Mouse (Mus musculus): ENCODE measurements around the gene Shld1. TPM values are rescaled to one million over a fixed set of nuclear protein-coding genes. Genes with fewer than 3 reads are reported as not detected.

The Shld1 gene
- polyA plus RNA-seq, 1 experiment from 2014 or later = 21.6 TPM

- ATAC-seq = peak; percentile 61
Observed at GRCm38 (mm10) chr2:132715421-132716070, 28.8 kb downstream of the Shld1 start.

DNA sequence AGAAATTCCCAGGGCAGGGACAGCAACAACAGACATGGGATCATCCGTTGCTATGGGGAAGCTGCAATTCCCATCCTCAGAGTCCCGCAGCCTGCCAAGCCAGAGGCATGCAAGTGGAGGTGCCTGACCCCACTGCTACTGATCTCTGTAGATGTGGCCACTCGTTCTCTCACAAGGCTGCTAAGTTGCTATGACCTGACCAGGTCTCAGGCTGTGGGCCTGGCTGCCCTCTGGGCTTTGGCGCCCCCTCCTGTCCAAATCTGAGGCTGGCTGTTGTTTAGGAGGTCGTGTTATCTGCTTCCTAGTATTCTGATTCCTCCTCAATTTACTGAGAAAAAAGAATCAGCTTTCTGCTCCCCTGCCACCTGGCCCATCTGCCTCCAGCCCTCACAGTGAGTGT lies 29.4 kb downstream of the Shld1 start:
- peak; percentile 39 for ATAC-seq
- Histone ChIP-seq H3K36me3 (ENCODE audit: control insufficient read depth, insufficient read depth) (no peaks in the 10 kb centered on the region), H3K4me1 (replicated peaks; ENCODE audit: control insufficient read depth, insufficient read depth, low read length) (peaks cover 12% of the 10 kb centered on the region), H3K9me3 (ENCODE audit: control insufficient read depth, low read length) (no peaks in the 10 kb centered on the region), H3K27me3 (replicated peaks; ENCODE audit: control insufficient read depth, insufficient read depth, low read length) (no peaks in the 10 kb centered on the region), H3K4me2 (ENCODE audit: low read length) (no peak overlapping the region), H3K4me3 (replicated peaks; ENCODE audit: low read length) (no peak overlapping the region), H3K9ac (replicated peaks; ENCODE audit: low read depth, low read length) (no peak overlapping the region), H3K27ac (ENCODE audit: low read length) (no peak overlapping the region)
- WGBS = 43% methylated on average over 5 of the region's 5 CpGs

More at GRCm38 (mm10) chr2:132715421-132716070, 28.8 kb downstream of the Shld1 start:
- Histone ChIP-seq H3K4me1 (replicated peaks; ENCODE audit: control insufficient read depth, insufficient read depth, low read length) (peaks cover 6% of the 10 kb centered on the region), H3K27me3 (replicated peaks; ENCODE audit: control insufficient read depth, insufficient read depth, low read length) (no peaks in the 10 kb centered on the region), H3K9me3 (ENCODE audit: control insufficient read depth, low read length) (no peaks in the 10 kb centered on the region), H3K9ac (replicated peaks; ENCODE audit: low read depth, low read length) (no peak overlapping the region), H3K4me2 (ENCODE audit: low read length) (no peak overlapping the region), H3K36me3 (ENCODE audit: control insufficient read depth, insufficient read depth) (no peaks in the 10 kb centered on the region), H3K27ac (ENCODE audit: low read length) (no peak overlapping the region), H3K4me3 (replicated peaks; ENCODE audit: low read length) (no peak overlapping the region)
- WGBS = 24% methylated on average over 12 of the region's 12 CpGs

DNA sequence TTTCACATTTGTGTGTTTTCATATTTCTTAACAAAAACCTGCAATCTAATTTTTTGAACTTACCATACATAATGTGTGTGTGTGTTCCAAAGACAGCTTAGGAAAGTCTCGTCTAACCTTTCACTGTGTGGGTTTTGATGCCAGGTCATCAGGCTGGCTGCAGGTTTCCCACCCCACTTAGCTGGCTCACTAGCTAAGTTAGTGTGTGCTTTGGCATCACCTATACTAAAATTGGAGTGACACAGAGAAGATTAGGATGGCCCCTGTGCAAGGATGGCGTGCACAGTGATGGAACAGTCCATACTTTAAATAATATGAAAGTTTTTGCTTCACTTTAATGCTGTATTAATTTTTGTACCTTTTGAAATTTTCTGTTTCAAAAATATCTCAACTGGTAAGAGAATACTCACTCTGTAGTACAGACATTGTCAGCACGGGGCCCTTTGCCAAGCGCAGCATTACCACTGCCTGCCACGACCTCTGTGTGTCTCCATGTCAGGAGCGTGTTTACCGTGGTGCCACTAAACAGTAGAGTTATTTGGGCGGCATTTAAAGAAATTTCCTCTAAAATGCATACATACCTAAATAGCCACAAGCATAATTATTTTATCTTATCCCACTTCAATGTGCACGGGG lies 30.3 kb downstream of the Shld1 start:
- Histone ChIP-seq H3K27me3 (replicated peaks; ENCODE audit: control insufficient read depth, insufficient read depth, low read length) (no peaks in the 10 kb centered on the region), H3K9ac (replicated peaks; ENCODE audit: low read depth, low read length) (no peak overlapping the region), H3K36me3 (ENCODE audit: control insufficient read depth, insufficient read depth) (no peaks in the 10 kb centered on the region), H3K27ac (ENCODE audit: low read length) (no peak overlapping the region), H3K4me2 (ENCODE audit: low read length) (no peak overlapping the region), H3K9me3 (ENCODE audit: control insufficient read depth, low read length) (no peaks in the 10 kb centered on the region), H3K4me3 (replicated peaks; ENCODE audit: low read length) (no peak overlapping the region), H3K4me1 (replicated peaks; ENCODE audit: control insufficient read depth, insufficient read depth, low read length) (peaks cover 17% of the 10 kb centered on the region)
- 92% methylated on average over 9 of the region's 9 CpGs for WGBS
- no peak for ATAC-seq

- 93% methylated on average over 5 of the region's 5 CpGs for WGBS
- no peak overlapping the region for H3K9ac ChIP-seq (replicated peaks; ENCODE audit: low read depth, low read length)
- no peak for ATAC-seq
- no peak overlapping the region for H3K27ac ChIP-seq (ENCODE audit: low read length)
- no peaks in the 10 kb centered on the region for H3K27me3 ChIP-seq (replicated peaks; ENCODE audit: control insufficient read depth, insufficient read depth, low read length)
- H3K4me3 ChIP-seq (replicated peaks; ENCODE audit: low read length) = no peak overlapping the region
- peaks cover 17% of the 10 kb centered on the region for H3K4me1 ChIP-seq (replicated peaks; ENCODE audit: control insufficient read depth, insufficient read depth, low read length)
- H3K4me2 ChIP-seq (ENCODE audit: low read length) = no peak overlapping the region
- no peaks in the 10 kb centered on the region for H3K9me3 ChIP-seq (ENCODE audit: control insufficient read depth, low read length)
- H3K36me3 ChIP-seq (ENCODE audit: control insufficient read depth, insufficient read depth) = no peaks in the 10 kb centered on the region
Observed at GRCm38 (mm10) chr2:132717537-132717912, 30.8 kb downstream of the Shld1 start.

- WGBS = 29% methylated on average over 9 of the region's 9 CpGs
- peak; percentile 31; the same call in 1 of the 2 replicates for ATAC-seq
- H3K27me3 ChIP-seq (replicated peaks; ENCODE audit: control insufficient read depth, insufficient read depth, low read length) = no peaks in the 10 kb centered on the region
- H3K4me1 ChIP-seq (replicated peaks; ENCODE audit: control insufficient read depth, insufficient read depth, low read length) = peaks cover 16% of the 10 kb centered on the region
- no peaks in the 10 kb centered on the region for H3K36me3 ChIP-seq (ENCODE audit: control insufficient read depth, insufficient read depth)
- no peak overlapping the region for H3K9ac ChIP-seq (replicated peaks; ENCODE audit: low read depth, low read length)
- H3K27ac ChIP-seq (ENCODE audit: low read length) = no peak overlapping the region
- no peaks in the 10 kb centered on the region for H3K9me3 ChIP-seq (ENCODE audit: control insufficient read depth, low read length)
- H3K4me3 ChIP-seq (replicated peaks; ENCODE audit: low read length) = no peak overlapping the region
- no peak overlapping the region for H3K4me2 ChIP-seq (ENCODE audit: low read length)
Observed at GRCm38 (mm10) chr2:132720921-132721566, 34.3 kb downstream of the Shld1 start.

DNA sequence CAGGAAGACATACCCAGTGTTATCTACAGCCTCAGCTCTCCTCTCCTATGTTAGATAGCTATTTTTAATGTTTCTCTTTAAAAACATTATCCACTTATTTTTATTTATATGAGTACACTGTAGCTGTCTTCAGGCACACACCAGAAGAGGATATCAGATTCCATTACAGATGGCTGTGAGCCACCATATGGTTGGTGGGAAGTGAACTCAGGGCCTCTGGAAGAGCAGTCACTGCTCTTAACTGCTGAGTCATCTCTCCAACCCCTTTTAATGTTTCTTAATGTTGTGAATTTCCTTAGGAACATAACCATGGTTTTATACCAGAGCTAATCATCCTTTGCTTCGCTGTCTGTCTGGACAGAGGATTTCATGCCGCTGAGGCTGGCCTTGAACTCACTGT lies 35.1 kb downstream of the Shld1 start:
- H3K36me3 ChIP-seq (ENCODE audit: control insufficient read depth, insufficient read depth) = no peaks in the 10 kb centered on the region
- ATAC-seq = no peak
- H3K9me3 ChIP-seq (ENCODE audit: control insufficient read depth, low read length) = no peaks in the 10 kb centered on the region
- no peak overlapping the region for H3K4me2 ChIP-seq (ENCODE audit: low read length)
- peaks cover 16% of the 10 kb centered on the region for H3K4me1 ChIP-seq (replicated peaks; ENCODE audit: control insufficient read depth, insufficient read depth, low read length)
- no peak overlapping the region for H3K27ac ChIP-seq (ENCODE audit: low read length)
- no peak overlapping the region for H3K9ac ChIP-seq (replicated peaks; ENCODE audit: low read depth, low read length)
- WGBS = 96% methylated on average over 2 of the region's 2 CpGs
- H3K4me3 ChIP-seq (replicated peaks; ENCODE audit: low read length) = no peak overlapping the region
- no peaks in the 10 kb centered on the region for H3K27me3 ChIP-seq (replicated peaks; ENCODE audit: control insufficient read depth, insufficient read depth, low read length)

DNA sequence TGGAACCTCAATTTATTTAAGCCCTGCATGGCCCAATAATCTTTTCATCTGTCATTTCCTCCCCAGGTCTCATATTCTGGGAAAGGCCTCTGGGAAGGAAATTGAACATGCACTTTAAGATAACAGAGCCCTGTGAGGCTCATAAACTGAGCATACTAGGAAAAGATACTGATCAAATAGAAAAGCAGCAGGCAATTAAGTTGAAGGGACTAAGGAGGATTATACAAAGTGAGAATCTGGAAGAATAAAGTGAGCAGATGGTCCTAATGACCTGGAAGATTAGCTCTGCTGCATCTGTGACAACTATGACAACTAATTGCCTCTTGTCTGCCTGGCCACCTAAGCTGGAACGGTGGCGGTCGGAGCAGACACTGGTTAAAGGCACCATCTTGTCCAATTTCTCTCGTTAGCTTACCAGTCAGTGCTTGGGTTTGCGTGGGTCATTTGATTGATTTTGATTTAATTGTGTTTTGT lies 37.3 kb downstream of the Shld1 start:
- WGBS = 21% methylated on average over 5 of the region's 5 CpGs
- Histone ChIP-seq H3K9me3 (ENCODE audit: control insufficient read depth, low read length) (no peaks in the 10 kb centered on the region), H3K9ac (replicated peaks; ENCODE audit: low read depth, low read length) (no peak overlapping the region), H3K27ac (ENCODE audit: low read length) (no peak overlapping the region), H3K4me1 (replicated peaks; ENCODE audit: control insufficient read depth, insufficient read depth, low read length) (peaks cover 16% of the 10 kb centered on the region), H3K36me3 (ENCODE audit: control insufficient read depth, insufficient read depth) (no peaks in the 10 kb centered on the region), H3K4me3 (replicated peaks; ENCODE audit: low read length) (no peak overlapping the region), H3K27me3 (replicated peaks; ENCODE audit: control insufficient read depth, insufficient read depth, low read length) (no peaks in the 10 kb centered on the region), H3K4me2 (ENCODE audit: low read length) (no peak overlapping the region)
- ATAC-seq = peak; percentile 61

DNA sequence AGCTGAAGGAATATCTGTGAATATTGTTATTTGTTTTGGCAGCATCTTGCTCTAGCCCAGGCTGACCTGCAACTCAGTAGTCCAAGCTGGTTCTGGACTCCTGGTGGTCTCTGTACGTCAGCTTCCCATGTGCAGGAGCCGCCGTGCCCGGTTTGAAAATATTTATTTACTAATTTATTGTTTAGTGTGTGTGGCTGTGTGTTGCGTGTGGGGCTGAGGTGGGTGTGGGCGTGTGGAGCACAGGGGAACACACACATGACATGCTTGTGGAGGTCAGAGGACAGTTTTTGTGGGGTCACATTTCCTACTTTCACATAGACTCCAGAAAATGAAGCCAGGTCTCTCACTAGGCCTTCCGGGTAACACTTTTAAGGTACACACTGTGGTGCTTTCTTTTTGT lies 37.8 kb downstream of the Shld1 start:
- H3K27ac ChIP-seq (ENCODE audit: low read length) = no peak overlapping the region
- no peak for ATAC-seq
- peaks cover 16% of the 10 kb centered on the region for H3K4me1 ChIP-seq (replicated peaks; ENCODE audit: control insufficient read depth, insufficient read depth, low read length)
- no peak overlapping the region for H3K4me2 ChIP-seq (ENCODE audit: low read length)
- WGBS = 87% methylated on average over 7 of the region's 7 CpGs
- no peaks in the 10 kb centered on the region for H3K36me3 ChIP-seq (ENCODE audit: control insufficient read depth, insufficient read depth)
- no peak overlapping the region for H3K9ac ChIP-seq (replicated peaks; ENCODE audit: low read depth, low read length)
- no peaks in the 10 kb centered on the region for H3K9me3 ChIP-seq (ENCODE audit: control insufficient read depth, low read length)
- H3K27me3 ChIP-seq (replicated peaks; ENCODE audit: control insufficient read depth, insufficient read depth, low read length) = no peaks in the 10 kb centered on the region
- no peak overlapping the region for H3K4me3 ChIP-seq (replicated peaks; ENCODE audit: low read length)

GRCm38 (mm10) chr2:132725376-132725905 lies 38.7 kb downstream of the Shld1 start:
- ATAC-seq = no peak
- H3K27ac ChIP-seq (ENCODE audit: low read length) = no peak overlapping the region
- H3K27me3 ChIP-seq (replicated peaks; ENCODE audit: control insufficient read depth, insufficient read depth, low read length) = no peaks in the 10 kb centered on the region
- H3K9me3 ChIP-seq (ENCODE audit: control insufficient read depth, low read length) = no peaks in the 10 kb centered on the region
- no peak overlapping the region for H3K4me3 ChIP-seq (replicated peaks; ENCODE audit: low read length)
- H3K4me1 ChIP-seq (replicated peaks; ENCODE audit: control insufficient read depth, insufficient read depth, low read length) = peaks cover 16% of the 10 kb centered on the region
- 92% methylated on average over 9 of the region's 9 CpGs for WGBS
- H3K4me2 ChIP-seq (ENCODE audit: low read length) = no peak overlapping the region
- no peaks in the 10 kb centered on the region for H3K36me3 ChIP-seq (ENCODE audit: control insufficient read depth, insufficient read depth)
- no peak overlapping the region for H3K9ac ChIP-seq (replicated peaks; ENCODE audit: low read depth, low read length)
